Mouse (Mus musculus) kidney, postnatal 10 days (tissue): ENCODE data around the gene Spink4.
A peak's percentile ranks its signal among the peaks of the same experiment; 100 is the strongest.

Experiments
- DNase-seq: peaks from one replicate; pipeline ENCODE4 v3.0.0; 2021; ENCODE audit warnings: mixed read lengths

Gene Spink4

DNA sequence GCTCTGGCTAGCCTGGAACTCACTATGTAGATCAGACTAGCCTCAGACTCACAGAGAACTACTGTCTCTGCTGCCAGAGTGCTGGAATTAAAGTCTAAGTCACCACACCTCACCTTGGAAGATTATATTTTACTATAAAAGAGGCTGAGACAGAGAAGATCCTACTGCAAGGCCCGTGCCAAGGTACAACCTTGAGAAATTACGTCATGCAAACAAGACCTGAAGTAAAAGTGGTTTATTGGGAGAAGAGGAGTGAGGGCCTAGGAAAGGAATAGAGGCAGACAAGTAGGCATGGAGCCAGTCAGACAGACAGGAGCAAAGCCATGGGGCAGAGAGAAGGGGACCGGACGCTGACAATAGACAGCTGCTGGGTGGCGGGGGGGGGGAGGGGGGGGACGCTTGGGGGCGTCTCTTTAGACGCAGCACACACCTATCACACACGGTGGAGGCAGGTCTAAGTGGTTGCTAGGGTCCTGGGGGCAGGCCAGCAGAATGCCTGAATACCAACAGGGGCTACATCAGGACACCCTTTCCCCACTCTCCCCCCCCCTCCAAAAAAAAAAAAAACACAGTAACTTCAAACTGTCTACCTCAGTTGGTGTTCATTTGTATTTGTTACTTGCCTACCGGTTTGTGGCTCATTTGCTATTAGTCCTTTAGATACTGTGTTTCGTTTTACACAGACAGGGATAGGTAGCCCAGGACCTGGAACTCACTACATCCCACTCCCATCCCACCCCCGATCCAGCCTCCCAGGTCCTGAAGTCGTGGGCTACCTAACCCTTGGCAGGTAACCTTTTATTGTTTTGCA is 50.1 kb downstream of the Spink4 start:
- no peak for DNase-seq

DNA sequence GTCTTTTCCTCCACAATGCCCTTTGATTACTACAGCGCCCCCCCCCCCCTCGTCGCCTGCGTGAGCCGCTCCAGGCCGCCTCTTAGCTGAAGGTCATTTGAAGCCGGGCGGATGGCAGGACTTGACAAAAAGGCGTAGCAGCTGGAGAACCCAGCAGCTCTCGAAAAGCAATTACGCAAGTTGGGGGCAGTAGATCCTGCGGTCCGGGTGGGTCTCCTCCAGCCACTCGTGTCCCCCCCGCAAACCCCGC is 50.7 kb downstream of the Spink4 start:
- no peak for DNase-seq

DNA sequence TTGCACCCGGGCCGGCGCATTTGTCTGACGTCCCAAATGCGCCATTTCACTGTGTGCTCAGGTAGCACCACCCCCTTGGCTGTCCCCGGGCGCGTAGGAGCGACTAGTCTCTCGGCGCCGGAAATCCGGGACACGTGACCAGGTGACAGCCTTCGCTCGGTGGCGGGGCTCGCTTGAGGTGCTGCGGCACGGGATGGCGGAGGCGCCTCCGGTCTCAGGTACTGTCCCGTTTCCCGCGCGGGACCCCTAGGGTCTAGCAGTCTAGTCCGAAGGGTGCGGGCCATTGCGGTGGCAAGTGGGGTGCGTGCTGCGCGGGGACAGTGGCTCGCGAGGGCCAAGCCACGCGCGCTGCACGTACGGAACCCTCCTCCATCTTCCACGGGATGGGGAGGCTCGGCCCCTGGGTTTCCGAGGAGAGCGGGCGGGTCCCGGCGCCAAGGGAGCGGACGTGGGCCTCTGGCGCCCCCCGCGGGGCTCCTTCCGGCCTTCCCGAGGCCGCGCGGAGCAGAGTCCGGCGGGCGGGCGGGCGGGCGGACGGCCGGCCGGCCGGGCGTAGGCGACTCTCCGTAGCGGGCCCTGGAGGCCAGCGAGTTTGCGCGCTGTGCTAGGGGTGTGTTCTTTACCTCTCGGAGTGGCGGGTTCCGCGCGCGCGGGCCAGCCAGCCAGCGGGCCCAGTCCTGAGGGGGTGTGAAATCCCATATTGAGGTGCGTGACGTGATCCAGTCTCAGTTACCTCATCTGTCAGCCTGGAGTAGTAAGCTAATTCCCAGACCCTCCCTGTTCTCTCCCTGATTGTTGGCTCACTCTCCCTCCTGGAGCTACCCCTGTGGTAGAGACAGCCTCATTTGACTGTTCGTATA is 51.2 kb downstream of the Spink4 start, which contains the start of gene Nfx1:
Nfx1 (plus strand) TSS at position 65 of the 860 bp plus-strand sequence.
- peak; percentile 98 for DNase-seq

DNA sequence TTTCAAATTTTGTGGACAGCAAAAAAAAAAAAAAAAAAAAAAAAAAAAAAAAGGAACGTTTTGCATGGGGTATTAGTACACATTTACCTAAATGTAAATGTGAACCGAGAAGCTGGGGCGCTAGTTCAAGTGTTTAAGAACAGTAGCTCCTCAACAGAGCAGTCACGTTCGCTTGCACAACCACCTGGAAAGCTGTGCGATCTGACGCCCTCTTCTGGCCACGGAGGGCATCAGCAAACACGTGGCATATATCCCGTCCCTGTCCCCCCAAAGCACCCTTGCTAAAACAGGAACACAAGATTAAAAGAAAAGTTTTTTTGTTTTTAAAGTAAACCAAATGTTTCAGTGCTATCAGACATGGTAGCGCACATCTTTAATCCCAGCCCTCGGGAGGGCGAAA is 51.9 kb downstream of the Spink4 start:
- DNase-seq: peak; percentile 57

DNA sequence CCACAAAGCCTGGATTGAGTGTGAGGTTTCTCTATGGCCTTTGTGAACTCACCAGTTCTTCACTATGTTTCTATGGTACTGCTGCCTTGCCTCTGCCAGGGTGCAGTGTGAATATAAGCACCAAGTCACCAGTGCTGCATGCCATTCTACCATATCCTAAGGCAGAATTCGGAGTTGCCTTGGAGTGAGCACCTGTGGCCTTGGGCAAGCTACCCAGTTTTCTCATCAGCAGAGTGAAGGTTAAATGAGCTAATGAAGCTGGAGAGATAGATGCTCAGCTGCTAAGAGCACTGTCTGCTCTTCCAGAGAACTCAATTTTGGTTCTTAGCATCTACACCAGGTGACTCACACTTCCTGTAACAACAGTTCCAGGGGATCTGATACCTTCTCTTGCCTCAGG is 54.2 kb downstream of the Spink4 start:
- no peak for DNase-seq

DNA sequence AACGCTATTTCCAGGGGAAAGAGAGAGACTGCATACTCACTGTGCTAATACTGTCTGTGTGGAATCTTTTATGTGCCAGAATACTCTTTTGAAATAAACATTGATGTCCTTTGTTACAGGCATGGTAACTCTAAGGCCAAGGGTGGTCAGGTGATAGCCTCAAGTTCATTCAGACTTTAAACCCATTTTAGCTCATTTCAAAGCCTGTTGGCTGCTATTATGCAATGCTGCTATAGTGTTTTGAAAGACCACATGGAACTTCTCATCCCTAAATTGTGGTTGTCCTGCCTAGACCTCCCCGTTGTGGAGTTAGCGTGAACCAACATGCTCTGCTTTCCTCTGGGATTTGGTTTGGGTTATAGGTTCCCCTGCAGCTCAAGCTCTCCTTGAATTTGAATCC is 55.8 kb downstream of the Spink4 start:
- no peak for DNase-seq

DNA sequence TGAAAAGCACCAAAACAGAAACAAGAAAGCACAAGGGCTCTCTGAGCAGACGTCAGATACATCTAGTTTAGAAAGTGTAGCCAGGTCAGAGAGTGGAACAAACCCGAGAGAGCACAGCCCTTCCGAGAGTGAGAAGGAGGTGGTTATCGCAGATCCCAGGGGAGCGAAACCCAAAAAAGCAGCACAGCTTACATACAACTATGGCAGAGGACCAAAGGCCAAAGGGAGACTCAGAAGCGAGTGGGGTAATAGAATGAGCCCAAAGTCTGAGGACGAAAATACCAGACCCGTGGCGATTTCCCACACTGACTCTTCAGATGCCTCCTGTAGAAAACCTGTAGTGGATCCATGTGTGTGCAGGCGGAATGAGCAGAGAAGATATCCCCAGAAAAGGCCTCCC is 56.8 kb downstream of the Spink4 start:
- no peak for DNase-seq

DNA sequence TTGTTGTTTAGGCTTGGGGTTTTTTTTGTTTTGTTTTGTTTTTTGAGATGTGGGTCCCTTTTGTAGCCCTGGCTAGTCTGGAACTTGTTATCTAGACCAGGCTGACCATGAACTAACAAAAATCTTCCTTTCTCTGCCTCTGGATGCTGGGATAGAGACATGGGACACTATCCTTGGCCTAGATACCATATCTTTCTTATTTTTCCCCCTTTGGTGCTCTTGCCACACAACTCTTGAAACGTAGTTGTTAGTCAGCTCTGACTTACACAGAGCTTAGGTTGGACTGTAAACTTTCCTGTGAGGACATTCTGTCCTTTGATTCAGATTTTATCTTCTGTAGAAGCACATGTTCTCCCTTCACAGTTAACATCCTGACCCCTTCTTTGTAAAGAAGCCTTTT is 59.6 kb downstream of the Spink4 start:
- no peak for DNase-seq
